Mouse (Mus musculus) heart, embryonic 16.5 days (tissue): ENCODE results near the gene Ezh1. TPM values are rescaled to one million over a fixed set of nuclear protein-coding genes. Genes with fewer than 3 reads are reported as not detected.

Experiments used
- ATAC-seq: fragments of 200-750 bp; cut with Nextera tagmentation; replicated peaks from 2 replicates; pipeline ENCODE4 v1.8.0; 2017; ENCODE audit warnings: moderate number of reproducible peaks; ENCODE audit not compliant: insufficient read depth, low FRiP score; ENCODE audit errors: extremely low read depth
- H3K27ac ChIP-seq: fragments of 300-500 bp; sonication (generic); 2 replicates; pipeline ENCODE4 v1.5.1; 2014; ENCODE audit warnings: mild to moderate bottlenecking, low read length, control low read depth, moderate library complexity
- H3K27me3 ChIP-seq: fragments of 300-500 bp; sonication (generic); 2 replicates; pipeline ENCODE4 v1.6.1; 2014; ENCODE audit warnings: low read length, mixed read lengths; ENCODE audit not compliant: control insufficient read depth, insufficient read depth
- H3K36me3 ChIP-seq: fragments of 300-500 bp; sonication (generic); 2 replicates; pipeline ENCODE4 v1.6.1; 2014; ENCODE audit not compliant: control insufficient read depth, insufficient read depth
- H3K4me1 ChIP-seq: fragments of 300-500 bp; sonication (generic); 2 replicates; pipeline ENCODE4 v1.6.1; 2014; ENCODE audit warnings: low read length, mixed read lengths; ENCODE audit not compliant: control insufficient read depth, insufficient read depth
- H3K4me2 ChIP-seq: fragments of 300-500 bp; sonication (generic); 2 replicates; pipeline ENCODE4 v1.6.1; 2014; ENCODE audit warnings: low read depth, mild to moderate bottlenecking, control low read depth, low read length
- H3K4me3 ChIP-seq: fragments of 300-500 bp; sonication (generic); 2 replicates; pipeline ENCODE4 v1.5.1; 2014; ENCODE audit warnings: mild to moderate bottlenecking, control low read depth, low read length
- H3K9ac ChIP-seq: fragments of 300-500 bp; sonication (generic); 2 replicates; pipeline ENCODE4 v1.6.1; 2014; ENCODE audit warnings: low read length, control low read depth
- H3K9me3 ChIP-seq: fragments of 300-500 bp; sonication (generic); replicated peaks from 2 replicates; pipeline ENCODE4 v1.6.1; 2016; ENCODE audit warnings: low read length; ENCODE audit not compliant: control insufficient read depth
- WGBS: fragments of 180-500 bp; shearing (Covaris S2); extraction: QIAGEN DNeasy Blood & Tissue Kit; methylation state at CpG from one replicate; pipeline ENCODE4 v1.1.7; 2014; 5-methylcytosine and 5-hydroxymethylcytosine counted together
- polyA plus RNA-seq: library from polyadenylated mRNA; unstranded; fragments of >200 nt; fragmentation: Nextera tagmentation; extraction: Ambion mirVana; gene quantifications from 2 replicates; pipeline ENCODE4 v1.2.1, GENCODE M21; 2015

The Ezh1 gene
- polyA plus RNA-seq, 1 experiment from 2014 or later: 14.7 TPM

GRCm38 (mm10) chr11:101251031-101251430 lies 24.8 kb upstream of the Ezh1 start:
- Histone ChIP-seq H3K4me2 (no peak overlapping the region), H3K27me3 (peaks cover 16% of the 10 kb centered on the region), H3K4me3 (no peak overlapping the region), H3K9me3 (no peaks in the 10 kb centered on the region), H3K36me3 (no peaks in the 10 kb centered on the region), H3K27ac (no peak overlapping the region), H3K9ac (no peak overlapping the region), H3K4me1 (peaks cover 17% of the 10 kb centered on the region)
- 64% methylated on average over 2 of the region's 2 CpGs for WGBS
- ATAC-seq: no peak

GRCm38 (mm10) chr11:101248258-101248994 lies 22.2 kb upstream of the Ezh1 start:
- Histone ChIP-seq H3K9ac (no peak overlapping the region), H3K4me2 (peak overlapping the region; percentile 90), H3K27ac (peak overlapping the region; percentile 79), H3K9me3 (no peaks in the 10 kb centered on the region), H3K27me3 (peaks cover 30% of the 10 kb centered on the region), H3K4me1 (peaks cover 10% of the 10 kb centered on the region), H3K4me3 (peak overlapping the region; percentile 68), H3K36me3 (no peaks in the 10 kb centered on the region)
- peak; percentile 35; the same call in 1 of the 2 replicates for ATAC-seq
- 22% methylated on average over 14 of the region's 14 CpGs for WGBS

GRCm38 (mm10) chr11:101247521-101248030 lies 21.3 kb upstream of the Ezh1 start:
- H3K9ac ChIP-seq: peak overlapping the region; percentile 84
- WGBS: 69% methylated on average over 6 of the region's 6 CpGs

GRCm38 (mm10) chr11:101246702-101247012 lies 20.4 kb upstream of the Ezh1 start:
- Histone ChIP-seq H3K9me3 (no peaks in the 10 kb centered on the region), H3K36me3 (no peaks in the 10 kb centered on the region), H3K4me3 (peak overlapping the region; percentile 68), H3K4me2 (peak overlapping the region; percentile 90), H3K27me3 (peaks cover 30% of the 10 kb centered on the region), H3K27ac (peak overlapping the region; percentile 79), H3K4me1 (0 out of 2 replicates have a peak, but pooled peaks cover 3% of the 10 kb centered on the region), H3K9ac (peak overlapping the region; percentile 84)
- peak; percentile 11; the same call in 1 of the 2 replicates for ATAC-seq
- 8% methylated on average over 7 of the region's 7 CpGs for WGBS

More at GRCm38 (mm10) chr11:101247521-101248030, 21.3 kb upstream of the Ezh1 start:
- ATAC-seq: no peak
- H3K27ac ChIP-seq: peak overlapping the region; percentile 79
- H3K9me3 ChIP-seq: no peaks in the 10 kb centered on the region
- peaks cover 30% of the 10 kb centered on the region for H3K27me3 ChIP-seq
- peak overlapping the region; percentile 68 for H3K4me3 ChIP-seq
- peak overlapping the region; percentile 90 for H3K4me2 ChIP-seq
- no peaks in the 10 kb centered on the region for H3K36me3 ChIP-seq
- H3K4me1 ChIP-seq: peaks cover 5% of the 10 kb centered on the region

- Histone ChIP-seq H3K4me2 (peak within 1 kb of the TSS; percentile 90), H3K27ac (peak within 1 kb of the TSS; percentile 79), H3K4me3 (peak within 1 kb of the TSS; percentile 68), H3K9me3 (no peaks in the 10 kb centered on the region), H3K9ac (peak within 1 kb of the TSS; percentile 84), H3K4me1 (0 out of 2 replicates have a peak, but pooled peaks cover 3% of the 10 kb centered on the region), H3K36me3 (no peaks in the 10 kb centered on the region), H3K27me3 (peaks cover 30% of the 10 kb centered on the region)
- WGBS: 2% methylated on average over 60 of the region's 63 CpGs
- peak; percentile 71 for ATAC-seq
These were observed 19.8 kb upstream of the Ezh1 start, which contains the start of gene Ramp2 for GRCm38 (mm10) chr11:101245855-101246701. Ramp2 (plus strand) TSS chr11:101246028.

GRCm38 (mm10) chr11:101245071-101245470 lies 18.8 kb upstream of the Ezh1 start:
- peak overlapping the region; percentile 79 for H3K27ac ChIP-seq
- no peaks in the 10 kb centered on the region for H3K36me3 ChIP-seq
- peaks cover 30% of the 10 kb centered on the region for H3K27me3 ChIP-seq
- H3K4me2 ChIP-seq: peak overlapping the region; percentile 90
- H3K4me1 ChIP-seq: 0 out of 2 replicates have a peak, but pooled peaks cover 3% of the 10 kb centered on the region
- peak overlapping the region; percentile 68; the same call in 1 of the 2 replicates for H3K4me3 ChIP-seq
- H3K9me3 ChIP-seq: no peaks in the 10 kb centered on the region
- 45% methylated on average over 4 of the region's 4 CpGs for WGBS
- no peak for ATAC-seq
- H3K9ac ChIP-seq: no peak overlapping the region; the same call in 1 of the 2 replicates

- no peaks in the 10 kb centered on the region for H3K36me3 ChIP-seq
- no peak overlapping the region for H3K4me2 ChIP-seq
- H3K4me3 ChIP-seq: no peak overlapping the region
- H3K9me3 ChIP-seq: no peaks in the 10 kb centered on the region
- H3K27me3 ChIP-seq: no peaks in the 10 kb centered on the region
- H3K9ac ChIP-seq: no peak overlapping the region
- peak overlapping the region; percentile 46 for H3K27ac ChIP-seq
- ATAC-seq: peak; percentile 67
- H3K4me1 ChIP-seq: no peaks in the 10 kb centered on the region
- WGBS: 37% methylated on average over 5 of the region's 5 CpGs
These were observed 11.9 kb upstream of the Ezh1 start for GRCm38 (mm10) chr11:101238071-101238647.

GRCm38 (mm10) chr11:101236782-101237181 lies 10.5 kb upstream of the Ezh1 start:
- WGBS: 82% methylated on average over 5 of the region's 5 CpGs
- no peaks in the 10 kb centered on the region for H3K36me3 ChIP-seq
- 0 out of 2 replicates have a peak overlapping the region, but pooled peaks have one; percentile 12 for H3K27ac ChIP-seq
- H3K4me3 ChIP-seq: no peak overlapping the region
- no peaks in the 10 kb centered on the region for H3K9me3 ChIP-seq
- no peak overlapping the region for H3K9ac ChIP-seq
- peaks cover 2% of the 10 kb centered on the region; the same call in 1 of the 2 replicates for H3K4me1 ChIP-seq
- no peaks in the 10 kb centered on the region for H3K27me3 ChIP-seq
- ATAC-seq: no peak
- no peak overlapping the region for H3K4me2 ChIP-seq
